Mouse (Mus musculus) embryonic fibroblast, embryonic 13.5 days (primary cell): ENCODE data around the gene Trpv3.
"Not testable (repeated sequence)": the region's sequence is repeated elsewhere in the genome, so short reads cannot be mapped to it uniquely, and the experiment has no call there.

ENCODE experiments used
- CTCF ChIP-seq: IDR thresholded peaks from 2 replicates; pipeline ENCODE4 v1.5.1; 2011; ENCODE audit warnings: mild to moderate bottlenecking, control low read depth, low read length, moderate library complexity, borderline replicate concordance; ENCODE audit not compliant: insufficient read depth
- POLR2A ChIP-seq: IDR thresholded peaks from 2 replicates; pipeline ENCODE4 v1.6.1; 2011; ENCODE audit warnings: low read depth, mild to moderate bottlenecking, control low read depth, low read length, moderate library complexity

- TF ChIP-seq CTCF, POLR2A: not testable (repeated sequence)
Observed at GRCm38 (mm10) chr11:73318581-73318980, 51.4 kb downstream of the Trpv3 start.
